Mouse (Mus musculus): ENCODE measurements around the gene AI413582. TPM values are rescaled to one million over a fixed set of nuclear protein-coding genes. Genes with fewer than 3 reads are reported as not detected.

The AI413582 gene
- 68.0 and 76.5 TPM in 2 replicates for polyA plus RNA-seq (2014; fragmentation: Nextera tagmentation; extraction: Ambion mirVana)

- ATAC-seq (ENCODE audit: low FRiP score) = peak; percentile 94
- peak within 1 kb of the TSS; percentile 76 for H3K9ac ChIP-seq
- no peaks in the 10 kb centered on the region for H3K27me3 ChIP-seq (ENCODE audit: control insufficient read depth, insufficient read depth, low read length)
- peak within 1 kb of the TSS; percentile 70 for H3K27ac ChIP-seq
- peak; percentile 94 for DNase-seq (ENCODE audit: low spot score)
- peaks cover 15% of the 10 kb centered on the region for H3K36me3 ChIP-seq (replicated peaks; ENCODE audit: control insufficient read depth, insufficient read depth)
- no peaks in the 10 kb centered on the region for H3K9me3 ChIP-seq (ENCODE audit: control insufficient read depth, low read length)
- peak within 1 kb of the TSS; percentile 79 for H3K4me3 ChIP-seq (replicated peaks; ENCODE audit: low read length)
- WGBS = under 1% methylated on average over 58 of the region's 58 CpGs
- peak within 1 kb of the TSS; percentile 98 for H3K4me2 ChIP-seq (replicated peaks)
- peaks cover 18% of the 10 kb centered on the region for H3K4me1 ChIP-seq (replicated peaks; ENCODE audit: control insufficient read depth, insufficient read depth, low read length)
Measured at GRCm38 (mm10) chr17:27565163-27565941, at the start of gene AI413582. Gene AI413582 (minus strand): TSS chr17:27565756.

- H3K9me3 ChIP-seq (ENCODE audit: control insufficient read depth, low read length) = no peaks in the 10 kb centered on the region
- no peaks in the 10 kb centered on the region for H3K27me3 ChIP-seq (ENCODE audit: control insufficient read depth, insufficient read depth, low read length)
- no peak for ATAC-seq (ENCODE audit: low FRiP score)
- DNase-seq (ENCODE audit: low spot score) = no peak
- H3K4me2 ChIP-seq (replicated peaks) = no peak overlapping the region
- 75% methylated on average over 4 of the region's 4 CpGs for WGBS
- H3K4me1 ChIP-seq (replicated peaks; ENCODE audit: control insufficient read depth, insufficient read depth, low read length) = peaks cover 14% of the 10 kb centered on the region; the same call in 1 of the 2 replicates
- no peak overlapping the region for H3K4me3 ChIP-seq (replicated peaks; ENCODE audit: low read length)
- peaks cover 4% of the 10 kb centered on the region for H3K36me3 ChIP-seq (replicated peaks; ENCODE audit: control insufficient read depth, insufficient read depth)
- H3K9ac ChIP-seq = no peak overlapping the region
- H3K27ac ChIP-seq = no peak overlapping the region
Measured at GRCm38 (mm10) chr17:27613016-27613415, 47.5 kb upstream of the AI413582 start.

GRCm38 (mm10) chr17:27611994-27612393 lies 46.4 kb upstream of the AI413582 start:
- ATAC-seq (ENCODE audit: low FRiP score) (no peak; the same call in 1 of the 2 replicates), DNase-seq (ENCODE audit: low spot score) (no peak)
- Histone ChIP-seq H3K4me2 (replicated peaks) (no peak overlapping the region), H3K9ac (no peak overlapping the region), H3K9me3 (ENCODE audit: control insufficient read depth, low read length) (no peaks in the 10 kb centered on the region), H3K27ac (no peak overlapping the region), H3K36me3 (replicated peaks; ENCODE audit: control insufficient read depth, insufficient read depth) (peaks cover 5% of the 10 kb centered on the region), H3K27me3 (ENCODE audit: control insufficient read depth, insufficient read depth, low read length) (no peaks in the 10 kb centered on the region), H3K4me1 (replicated peaks; ENCODE audit: control insufficient read depth, insufficient read depth, low read length) (peaks cover 14% of the 10 kb centered on the region; the same call in 1 of the 2 replicates), H3K4me3 (replicated peaks; ENCODE audit: low read length) (no peak overlapping the region)
- 85% methylated on average over 5 of the region's 5 CpGs for WGBS

DNA sequence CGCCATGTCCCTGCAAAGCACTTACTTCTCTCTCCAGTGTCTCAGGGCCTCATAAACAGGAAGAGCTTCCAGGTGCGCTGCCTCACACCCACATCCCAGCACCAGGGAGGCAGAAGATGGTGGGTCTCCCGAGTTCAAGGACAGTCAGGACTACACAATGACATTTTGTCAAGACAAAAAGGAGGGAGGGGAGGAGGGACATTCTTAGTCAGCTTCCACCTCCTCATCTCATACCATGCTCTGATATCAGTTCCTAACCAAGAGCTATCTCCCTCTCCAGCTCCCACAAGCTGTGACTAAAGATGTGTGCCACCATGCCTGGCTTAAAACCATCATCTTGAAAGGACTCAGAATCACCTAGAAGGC lies 45.9 kb upstream of the AI413582 start:
- H3K27ac ChIP-seq = no peak overlapping the region
- H3K9ac ChIP-seq = no peak overlapping the region
- peaks cover 5% of the 10 kb centered on the region for H3K36me3 ChIP-seq (replicated peaks; ENCODE audit: control insufficient read depth, insufficient read depth)
- no peaks in the 10 kb centered on the region for H3K9me3 ChIP-seq (ENCODE audit: control insufficient read depth, low read length)
- no peaks in the 10 kb centered on the region for H3K27me3 ChIP-seq (ENCODE audit: control insufficient read depth, insufficient read depth, low read length)
- H3K4me3 ChIP-seq (replicated peaks; ENCODE audit: low read length) = no peak overlapping the region
- WGBS = 71% methylated on average over 3 of the region's 3 CpGs
- ATAC-seq (ENCODE audit: low FRiP score) (no peak), DNase-seq (ENCODE audit: low spot score) (no peak)
- no peak overlapping the region for H3K4me2 ChIP-seq (replicated peaks)
- H3K4me1 ChIP-seq (replicated peaks; ENCODE audit: control insufficient read depth, insufficient read depth, low read length) = peaks cover 14% of the 10 kb centered on the region; the same call in 1 of the 2 replicates

DNA sequence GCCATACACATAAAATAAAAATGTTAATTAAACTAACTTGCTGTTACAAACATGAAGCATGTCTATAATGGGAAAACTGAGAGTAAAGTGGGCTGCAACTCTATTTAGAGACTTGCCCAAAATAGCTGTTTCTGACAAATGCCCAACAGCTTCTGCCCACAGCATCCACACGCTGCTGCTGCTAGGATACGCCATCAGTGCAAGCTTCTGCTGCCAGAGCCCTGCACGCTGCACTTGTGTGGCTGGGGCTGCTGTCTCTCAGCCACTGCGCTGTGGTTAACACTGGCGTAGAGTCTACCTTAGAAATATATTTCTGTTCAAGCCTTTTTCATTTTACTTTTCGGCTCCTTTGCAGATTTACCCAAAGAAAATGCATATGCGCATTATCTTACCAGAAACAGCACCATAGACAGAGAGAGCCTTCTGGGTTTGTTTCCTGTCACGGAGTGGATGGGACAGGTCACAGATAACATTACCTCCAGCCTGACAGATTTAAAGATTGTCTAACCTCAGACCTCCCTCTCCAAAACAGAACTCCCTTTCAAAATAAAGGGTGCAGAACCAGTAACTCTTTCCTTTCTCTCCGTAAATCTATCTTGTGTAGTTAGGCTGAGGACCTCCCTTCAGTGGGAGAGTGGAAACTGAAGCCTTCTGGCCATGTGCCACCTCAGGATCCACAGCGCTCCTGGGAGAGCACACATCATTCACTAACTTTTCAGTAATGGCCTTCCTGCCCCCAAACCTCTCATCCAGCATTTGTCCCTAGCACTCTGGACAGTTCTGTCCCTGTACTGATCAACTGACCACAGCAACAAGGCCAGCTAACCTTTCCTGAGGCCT lies 45.3 kb upstream of the AI413582 start:
- Histone ChIP-seq H3K9ac (no peak overlapping the region), H3K4me3 (replicated peaks; ENCODE audit: low read length) (no peak overlapping the region), H3K4me1 (replicated peaks; ENCODE audit: control insufficient read depth, insufficient read depth, low read length) (peaks cover 14% of the 10 kb centered on the region; the same call in 1 of the 2 replicates), H3K27me3 (ENCODE audit: control insufficient read depth, insufficient read depth, low read length) (no peaks in the 10 kb centered on the region), H3K9me3 (ENCODE audit: control insufficient read depth, low read length) (no peaks in the 10 kb centered on the region), H3K36me3 (replicated peaks; ENCODE audit: control insufficient read depth, insufficient read depth) (peaks cover 5% of the 10 kb centered on the region), H3K4me2 (replicated peaks) (no peak overlapping the region), H3K27ac (no peak overlapping the region)
- no peak for DNase-seq (ENCODE audit: low spot score)
- WGBS = 80% methylated on average over 10 of the region's 10 CpGs
- ATAC-seq (ENCODE audit: low FRiP score) = no peak

DNA sequence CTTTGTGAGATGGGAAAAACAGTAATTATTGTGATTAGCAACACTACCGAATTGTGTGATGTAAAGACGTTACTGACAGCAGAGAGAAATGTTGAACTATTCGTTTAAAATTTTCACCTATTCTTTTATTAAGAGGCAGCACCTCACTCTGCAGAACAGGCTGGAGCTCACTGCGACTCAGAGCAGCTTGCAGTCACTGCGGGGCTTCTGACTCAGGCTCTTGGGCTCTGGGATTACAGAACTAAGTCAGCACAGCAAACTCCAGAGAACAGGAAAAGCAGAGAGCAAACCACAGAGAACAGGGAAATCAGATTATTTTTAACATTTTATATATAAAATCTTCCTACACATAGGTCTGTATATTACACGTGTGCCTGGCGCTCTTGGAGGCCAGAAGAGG lies 44.0 kb upstream of the AI413582 start:
- no peak overlapping the region for H3K4me2 ChIP-seq (replicated peaks)
- H3K4me1 ChIP-seq (replicated peaks; ENCODE audit: control insufficient read depth, insufficient read depth, low read length) = peaks cover 16% of the 10 kb centered on the region
- no peak overlapping the region for H3K27ac ChIP-seq
- ATAC-seq (ENCODE audit: low FRiP score) (no peak), DNase-seq (ENCODE audit: low spot score) (no peak)
- no peak overlapping the region for H3K9ac ChIP-seq
- 89% methylated on average over 7 of the region's 7 CpGs for WGBS
- peaks cover 5% of the 10 kb centered on the region for H3K36me3 ChIP-seq (replicated peaks; ENCODE audit: control insufficient read depth, insufficient read depth)
- H3K9me3 ChIP-seq (ENCODE audit: control insufficient read depth, low read length) = no peaks in the 10 kb centered on the region
- H3K4me3 ChIP-seq (replicated peaks; ENCODE audit: low read length) = no peak overlapping the region
- no peaks in the 10 kb centered on the region for H3K27me3 ChIP-seq (ENCODE audit: control insufficient read depth, insufficient read depth, low read length)

- Histone ChIP-seq H3K9ac (no peak overlapping the region), H3K4me3 (replicated peaks; ENCODE audit: low read length) (no peak overlapping the region)
Measured at GRCm38 (mm10) chr17:27603522-27604234, 38.1 kb upstream of the AI413582 start.

DNA sequence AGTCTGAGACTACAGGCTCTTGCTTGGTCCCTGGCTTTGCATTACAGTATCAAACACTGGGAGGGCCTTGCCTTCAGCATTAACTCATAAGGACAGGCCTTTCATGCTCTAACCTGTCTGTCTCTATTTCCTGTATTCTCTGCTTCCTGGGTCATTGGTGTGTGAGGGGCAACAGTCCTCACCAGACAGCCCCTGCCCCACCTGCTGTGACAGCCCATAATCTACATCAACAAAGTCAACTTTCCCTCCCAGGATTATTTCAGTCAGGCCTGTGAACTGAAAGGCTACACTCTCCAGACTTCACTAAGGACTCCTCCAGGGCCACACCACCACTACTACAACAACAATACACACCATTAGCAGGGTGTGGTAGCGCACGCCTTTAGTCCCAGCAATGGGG lies 37.5 kb upstream of the AI413582 start:
- H3K27ac ChIP-seq = no peak overlapping the region
- no peaks in the 10 kb centered on the region for H3K27me3 ChIP-seq (ENCODE audit: control insufficient read depth, insufficient read depth, low read length)
- ATAC-seq (ENCODE audit: low FRiP score) (no peak), DNase-seq (ENCODE audit: low spot score) (no peak)
- H3K36me3 ChIP-seq (replicated peaks; ENCODE audit: control insufficient read depth, insufficient read depth) = peaks cover under 1% of the 10 kb centered on the region
- H3K4me1 ChIP-seq (replicated peaks; ENCODE audit: control insufficient read depth, insufficient read depth, low read length) = peaks cover 30% of the 10 kb centered on the region
- no peak overlapping the region for H3K4me2 ChIP-seq (replicated peaks)
- H3K4me3 ChIP-seq (replicated peaks; ENCODE audit: low read length) = no peak overlapping the region
- no peaks in the 10 kb centered on the region for H3K9me3 ChIP-seq (ENCODE audit: control insufficient read depth, low read length)
- no peak overlapping the region for H3K9ac ChIP-seq
- WGBS = 79% methylated on average over 2 of the region's 2 CpGs

More at GRCm38 (mm10) chr17:27603522-27604234, 38.1 kb upstream of the AI413582 start:
- ATAC-seq (ENCODE audit: low FRiP score) (no peak), DNase-seq (ENCODE audit: low spot score) (no peak)
- peaks cover 25% of the 10 kb centered on the region for H3K4me1 ChIP-seq (replicated peaks; ENCODE audit: control insufficient read depth, insufficient read depth, low read length)
- H3K27me3 ChIP-seq (ENCODE audit: control insufficient read depth, insufficient read depth, low read length) = no peaks in the 10 kb centered on the region
- H3K27ac ChIP-seq = no peak overlapping the region
- no peaks in the 10 kb centered on the region for H3K9me3 ChIP-seq (ENCODE audit: control insufficient read depth, low read length)
- H3K4me2 ChIP-seq (replicated peaks) = no peak overlapping the region
- WGBS = 77% methylated on average over 21 of the region's 21 CpGs
- H3K36me3 ChIP-seq (replicated peaks; ENCODE audit: control insufficient read depth, insufficient read depth) = peaks cover 5% of the 10 kb centered on the region

- WGBS = 63% methylated on average over 5 of the region's 5 CpGs
- H3K27me3 ChIP-seq (ENCODE audit: control insufficient read depth, insufficient read depth, low read length) = no peaks in the 10 kb centered on the region
- no peak overlapping the region for H3K9ac ChIP-seq
- ATAC-seq (ENCODE audit: low FRiP score) (no peak), DNase-seq (ENCODE audit: low spot score) (no peak)
- H3K27ac ChIP-seq = no peak overlapping the region
- H3K9me3 ChIP-seq (ENCODE audit: control insufficient read depth, low read length) = no peaks in the 10 kb centered on the region
- H3K36me3 ChIP-seq (replicated peaks; ENCODE audit: control insufficient read depth, insufficient read depth) = peaks cover 8% of the 10 kb centered on the region
- H3K4me2 ChIP-seq (replicated peaks) = no peak overlapping the region
- H3K4me3 ChIP-seq (replicated peaks; ENCODE audit: low read length) = no peak overlapping the region
- H3K4me1 ChIP-seq (replicated peaks; ENCODE audit: control insufficient read depth, insufficient read depth, low read length) = peaks cover 30% of the 10 kb centered on the region
Measured at GRCm38 (mm10) chr17:27600869-27601268, 35.3 kb upstream of the AI413582 start.

Measured in hindbrain, embryonic 14.5 days (tissue).